Mouse (Mus musculus) bone marrow macrophage, adult 2 months (primary cell): Measurements from ENCODE around the gene Fancm.
"Not testable (repeated sequence)": the region's sequence is repeated elsewhere in the genome, so short reads cannot be mapped to it uniquely, and the experiment has no call there.

Source experiments
- CTCF ChIP-seq: IDR thresholded peaks from 2 replicates; pipeline ENCODE4 v1.5.1; 2012; ENCODE audit warnings: low read depth, mild to moderate bottlenecking, low read length, moderate library complexity
- POLR2A ChIP-seq: IDR thresholded peaks from 2 replicates; pipeline ENCODE4 v1.6.1; 2012; ENCODE audit warnings: mild to moderate bottlenecking, low read depth, low read length, borderline replicate concordance

GRCm38 (mm10) chr12:65114978-65115377, 39.6 kb downstream of the Fancm start:
- TF ChIP-seq CTCF, POLR2A: not testable (repeated sequence)
